Mouse (Mus musculus) liver, adult 2 months (tissue): ENCODE data around the gene Tinagl1. TPM values are rescaled to one million over a fixed set of nuclear protein-coding genes. Genes with fewer than 3 reads are reported as not detected.

Source experiments
- DNase-seq: peaks from one replicate; pipeline ENCODE4 v3.0.0-alpha.2; 2011; ENCODE audit warnings: low read depth, low spot score; ENCODE audit errors: extremely low read depth
- H3K27ac ChIP-seq: fragments of 200-500 bp; replicated peaks from 2 replicates; pipeline ENCODE4 v1.5.1; 2012; ENCODE audit warnings: low read depth, mild to moderate bottlenecking, control low read depth, inconsistent platforms, low read length; ENCODE audit not compliant: insufficient read depth
- H3K27me3 ChIP-seq: fragments of 200-500 bp; 2 replicates; pipeline ENCODE4 v1.6.1; 2012; ENCODE audit warnings: mild to moderate bottlenecking, moderate library complexity, low read length, inconsistent platforms; ENCODE audit not compliant: control insufficient read depth, insufficient read depth
- H3K36me3 ChIP-seq: fragments of 200-500 bp; 2 replicates; pipeline ENCODE4 v1.6.1; 2012; ENCODE audit warnings: low read length, inconsistent platforms; ENCODE audit not compliant: control insufficient read depth, insufficient read depth
- H3K4me1 ChIP-seq: fragments of 200-500 bp; 2 replicates; pipeline ENCODE4 v1.6.1; 2011; ENCODE audit warnings: low read length; ENCODE audit not compliant: control insufficient read depth, insufficient read depth
- H3K4me3 ChIP-seq: fragments of 200-500 bp; 2 replicates; pipeline ENCODE4 v1.5.1; 2011; ENCODE audit warnings: low read depth, mild to moderate bottlenecking, control low read depth, low read length, moderate library complexity; ENCODE audit not compliant: insufficient read depth
- H3K79me2 ChIP-seq: fragments of 200-500 bp; 2 replicates; pipeline ENCODE4 v1.6.1; 2012; ENCODE audit warnings: inconsistent platforms, mild to moderate bottlenecking, low read length, moderate library complexity; ENCODE audit not compliant: control insufficient read depth, insufficient read depth
- H3K9ac ChIP-seq: fragments of 200-500 bp; 2 replicates; pipeline ENCODE4 v1.6.1; 2012; ENCODE audit warnings: low read depth, mild to moderate bottlenecking, control low read depth, inconsistent platforms, low read length
- CTCF ChIP-seq: fragments of 200-500 bp; IDR thresholded peaks from 2 replicates; pipeline ENCODE4 v1.5.1; 2011; ENCODE audit warnings: low read depth, low read length, control low read depth
- POLR2A ChIP-seq: fragments of 200-500 bp; IDR thresholded peaks from 2 replicates; pipeline ENCODE4 v1.6.1; 2011; ENCODE audit warnings: low read length, control low read depth; ENCODE audit not compliant: insufficient read depth; ENCODE audit errors: extremely low read depth
- WGBS: fragments of 180-500 bp; shearing (Covaris S2); methylation state at CpG from one replicate; pipeline ENCODE4 v1.1.7; 2018; 5-methylcytosine and 5-hydroxymethylcytosine counted together
- polyA plus RNA-seq: library from polyadenylated mRNA; depleted of rRNA; stranded (reverse); fragments of >200 nt; gene quantifications from 2 replicates; pipeline ENCODE4 v1.2.3, GENCODE M21; 2012
- total RNA-seq: library from RNA; depleted of rRNA; stranded (reverse); fragments of >200 nt; gene quantifications from 2 replicates; pipeline ENCODE4 v1.2.3, GENCODE M21; 2014

The Tinagl1 gene
- total and polyA plus RNA-seq, 2 experiments: 13.3 to 35.3 TPM

GRCm38 (mm10) chr4:130176156-130176720, 1.3 kb upstream of the Tinagl1 start:
- H3K36me3 ChIP-seq: no peaks in the 10 kb centered on the region
- DNase-seq: no peak
- no peak overlapping the region for H3K27ac ChIP-seq
- 69% methylated on average over 5 of the region's 5 CpGs for WGBS
- no peaks in the 10 kb centered on the region for H3K79me2 ChIP-seq
- H3K4me1 ChIP-seq: peaks cover 6% of the 10 kb centered on the region
- H3K27me3 ChIP-seq: no peaks in the 10 kb centered on the region
- TF ChIP-seq CTCF (no peak), POLR2A (no peak)
- no peak overlapping the region for H3K4me3 ChIP-seq
- H3K9ac ChIP-seq: no peak overlapping the region

- H3K27me3 ChIP-seq: no peaks in the 10 kb centered on the region
- TF ChIP-seq POLR2A (peak; percentile 65; the same call in 1 of the 2 replicates), CTCF (no peak)
- 4% methylated on average over 25 of the region's 25 CpGs for WGBS
- H3K4me1 ChIP-seq: peaks cover 6% of the 10 kb centered on the region
- H3K4me3 ChIP-seq: peak overlapping the region; percentile 79
- no peaks in the 10 kb centered on the region for H3K79me2 ChIP-seq
- no peak for DNase-seq
- H3K9ac ChIP-seq: peak overlapping the region; percentile 75
- no peaks in the 10 kb centered on the region for H3K36me3 ChIP-seq
- peak overlapping the region; percentile 69 for H3K27ac ChIP-seq
Observed at GRCm38 (mm10) chr4:130174335-130175031, 439 bp downstream of the Tinagl1 start.

GRCm38 (mm10) chr4:130173911-130174311, 1.0 kb downstream of the Tinagl1 start:
- H3K9ac ChIP-seq: peak overlapping the region; percentile 75
- no peak for DNase-seq
- H3K27me3 ChIP-seq: no peaks in the 10 kb centered on the region
- no peaks in the 10 kb centered on the region for H3K36me3 ChIP-seq
- H3K27ac ChIP-seq: peak overlapping the region; percentile 69
- no peak for TF ChIP-seq CTCF
- TF ChIP-seq POLR2A: no peak
- WGBS: 36% methylated on average over 19 of the region's 19 CpGs
- peak overlapping the region; percentile 79 for H3K4me3 ChIP-seq
- no peaks in the 10 kb centered on the region for H3K79me2 ChIP-seq
- peaks cover 10% of the 10 kb centered on the region for H3K4me1 ChIP-seq

GRCm38 (mm10) chr4:130173060-130173822, 1.7 kb downstream of the Tinagl1 start:
- Histone ChIP-seq H3K27ac (peak overlapping the region; percentile 69), H3K27me3 (no peaks in the 10 kb centered on the region), H3K79me2 (no peaks in the 10 kb centered on the region), H3K9ac (peak overlapping the region; percentile 75), H3K4me3 (peak overlapping the region; percentile 79), H3K36me3 (no peaks in the 10 kb centered on the region), H3K4me1 (peaks cover 10% of the 10 kb centered on the region)
- DNase-seq: no peak
- no peak for TF ChIP-seq POLR2A
- no peak for TF ChIP-seq CTCF
- WGBS: 66% methylated on average over 11 of the region's 11 CpGs

- no peaks in the 10 kb centered on the region for H3K79me2 ChIP-seq
- no peaks in the 10 kb centered on the region for H3K36me3 ChIP-seq
- TF ChIP-seq POLR2A (no peak), CTCF (no peak)
- H3K27me3 ChIP-seq: no peaks in the 10 kb centered on the region
- H3K4me1 ChIP-seq: peaks cover 10% of the 10 kb centered on the region
- peak overlapping the region; percentile 41 for H3K9ac ChIP-seq
- peak overlapping the region; percentile 69 for H3K27ac ChIP-seq
- peak overlapping the region; percentile 38 for H3K4me3 ChIP-seq
- WGBS: 35% methylated on average over 11 of the region's 11 CpGs
- no peak for DNase-seq
Observed at GRCm38 (mm10) chr4:130171951-130172765, 2.8 kb downstream of the Tinagl1 start.
